Mouse (Mus musculus) R1 (cell line): ENCODE results near the gene Gm5935.
"Not testable (repeated sequence)": the region's sequence is repeated elsewhere in the genome, so short reads cannot be mapped to it uniquely, and the experiment has no call there.

Experiments used
- DNase-seq: peaks from one replicate; pipeline ENCODE4 v3.0.0-alpha.2; 2018; ENCODE audit warnings: low read depth, low spot score

The Gm5935 gene

GRCm38 (mm10) chrX:24775064-24775463 lies at the start of gene Gm5935:
Gene Gm5935, minus strand, starts transcription at chrX:24775164.
- DNase-seq: not testable (repeated sequence)
